Mouse (Mus musculus): ENCODE measurements around the gene Csmd2. TPM values are rescaled to one million over a fixed set of nuclear protein-coding genes. Genes with fewer than 3 reads are reported as not detected.
"Not testable (repeated sequence)": the region's sequence is repeated elsewhere in the genome, so short reads cannot be mapped to it uniquely, and the experiment has no call there.

The Csmd2 gene
- total RNA-seq, 4 experiments from 2014 or later = not detected

- DNase-seq (ENCODE audit: low spot score in 2 of 2) = no peak
Measured at GRCm38 (mm10) chr4:128042626-128043025, 55.0 kb downstream of the Csmd2 start.

- DNase-seq (ENCODE audit: low spot score in 2 of 2) = no peak
Measured at GRCm38 (mm10) chr4:128048716-128049115, 61.1 kb downstream of the Csmd2 start.

- DNase-seq (ENCODE audit: low spot score in 2 of 2) = no peak
Measured at GRCm38 (mm10) chr4:128052701-128053100, 65.0 kb downstream of the Csmd2 start.

- DNase-seq (ENCODE audit: low spot score in 2 of 2) = not testable (repeated sequence)
Measured at GRCm38 (mm10) chr4:128061274-128061673, 73.6 kb downstream of the Csmd2 start.

DNA sequence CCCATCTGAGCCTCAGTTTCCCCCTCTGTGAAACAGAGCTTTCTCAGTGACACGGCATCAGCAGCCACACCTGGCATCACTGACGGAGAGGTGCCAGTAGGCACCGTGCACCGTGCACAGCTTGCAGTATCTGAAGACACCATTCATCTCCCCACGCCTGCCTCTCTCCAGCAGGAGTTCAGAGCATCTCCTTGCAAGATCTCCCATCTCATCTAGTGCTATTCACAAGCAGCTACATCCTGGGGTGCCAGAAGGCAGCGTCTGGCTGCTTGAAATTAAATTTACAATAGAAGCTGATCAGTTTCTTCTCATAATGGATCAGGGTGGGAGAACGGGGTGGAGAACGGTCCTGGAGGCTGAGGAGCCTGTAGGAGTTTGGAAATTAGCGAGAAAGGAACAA is 79.5 kb downstream of the Csmd2 start:
- no peak for DNase-seq (ENCODE audit: low spot score in 2 of 2)

- no peak for DNase-seq (ENCODE audit: low spot score in 2 of 2)
Measured at GRCm38 (mm10) chr4:128084466-128084865, 96.8 kb downstream of the Csmd2 start.

- no peak for DNase-seq (ENCODE audit: low spot score in 2 of 2)
Measured at GRCm38 (mm10) chr4:128085096-128085495, 97.4 kb downstream of the Csmd2 start.

DNA sequence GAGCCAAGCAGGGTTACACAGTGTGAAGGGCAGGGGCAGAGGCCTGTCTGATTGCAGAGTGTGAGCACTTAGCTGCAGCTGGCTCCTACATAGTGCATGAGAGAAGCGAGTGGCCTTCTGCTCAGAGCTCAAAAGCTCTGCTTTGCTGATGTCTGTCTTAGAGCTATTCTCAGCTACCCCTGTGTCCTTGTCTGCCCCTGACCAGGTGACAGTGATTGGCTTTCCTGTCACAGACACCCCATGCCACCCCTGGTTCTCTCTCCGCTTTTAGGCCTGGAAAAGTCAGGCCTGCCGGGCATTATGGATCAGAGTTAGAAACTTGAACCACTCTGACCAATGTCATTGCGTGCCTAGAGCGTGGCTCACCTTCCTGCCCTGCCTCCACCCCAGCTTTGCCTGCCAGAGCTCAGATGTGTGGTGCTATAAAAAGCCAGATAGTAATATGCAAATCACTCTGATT is 99.5 kb downstream of the Csmd2 start:
- peak; percentile 44 to 63 for DNase-seq (ENCODE audit: low spot score in 2 of 2)

DNA sequence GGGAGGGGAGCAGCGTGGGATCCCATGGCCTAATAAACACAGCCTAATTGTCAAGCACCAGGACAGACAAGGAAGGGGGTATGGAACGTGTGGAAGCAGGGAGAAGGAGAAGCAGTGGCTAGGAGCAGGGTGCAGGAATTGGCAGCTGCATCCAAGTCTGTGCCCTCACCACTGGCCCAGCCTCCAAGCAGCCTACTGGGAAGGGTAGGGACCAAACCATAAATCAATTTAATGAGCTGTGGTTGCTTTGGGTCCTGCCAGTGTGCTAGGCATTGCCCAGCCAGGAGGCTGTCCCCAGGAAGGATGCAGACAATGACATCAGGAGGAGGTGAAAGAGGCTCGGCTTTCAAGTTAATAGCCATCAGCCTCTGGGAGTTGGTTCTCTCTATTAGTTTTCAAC is 100.0 kb downstream of the Csmd2 start:
- peak; percentile 3 to 41 for DNase-seq (ENCODE audit: low spot score in 2 of 2)

- DNase-seq (ENCODE audit: low spot score in 2 of 2) = no peak
Measured at GRCm38 (mm10) chr4:128088264-128088663, 100.6 kb downstream of the Csmd2 start.

GRCm38 (mm10) chr4:128091938-128092337 is 104.3 kb downstream of the Csmd2 start:
- DNase-seq (ENCODE audit: low spot score in 2 of 2) = no peak

GRCm38 (mm10) chr4:128099515-128099914 is 111.9 kb downstream of the Csmd2 start:
- no peak for DNase-seq (ENCODE audit: low spot score in 2 of 2)

DNA sequence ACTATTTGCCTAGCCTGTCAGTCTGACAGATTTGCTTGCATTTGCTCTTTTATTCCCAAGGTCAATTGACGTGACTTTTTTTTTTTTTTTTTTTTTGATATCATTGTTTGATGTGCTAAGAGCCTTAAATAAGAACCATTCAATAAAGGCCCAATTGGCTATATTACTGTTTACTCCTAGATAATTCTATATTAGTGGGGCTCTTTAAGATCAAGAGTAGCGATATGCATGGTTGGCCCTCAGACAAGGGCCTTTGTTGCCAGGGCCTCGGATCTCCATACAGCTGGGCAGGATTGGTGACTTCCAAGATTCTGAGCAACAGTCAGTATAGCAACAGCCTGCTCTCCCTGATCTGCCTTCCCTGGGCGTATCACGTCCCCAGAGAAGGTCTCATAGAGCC is 112.9 kb downstream of the Csmd2 start:
- DNase-seq (ENCODE audit: low spot score in 2 of 2) = no peak

DNA sequence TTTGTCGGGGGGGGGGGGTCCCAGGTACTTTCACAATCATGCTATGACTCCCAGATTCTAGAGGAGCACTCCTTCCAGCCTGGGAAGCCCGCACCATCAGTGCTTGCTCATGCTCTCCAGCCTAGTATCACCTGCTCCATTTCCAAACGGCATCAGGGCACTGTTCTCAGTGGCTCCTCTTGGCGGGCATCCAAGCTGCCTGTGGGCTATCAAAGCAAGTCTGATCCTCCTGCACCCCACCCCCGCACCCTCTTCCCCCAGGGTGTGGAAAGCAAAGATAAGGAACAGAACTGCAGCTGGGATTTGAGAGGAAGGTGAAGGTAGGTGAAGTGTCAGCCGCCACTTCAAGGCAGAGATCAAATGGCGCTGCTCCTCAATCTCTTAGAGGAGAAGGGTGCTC is 128.7 kb downstream of the Csmd2 start:
- no peak for DNase-seq (ENCODE audit: low spot score in 2 of 2)

DNA sequence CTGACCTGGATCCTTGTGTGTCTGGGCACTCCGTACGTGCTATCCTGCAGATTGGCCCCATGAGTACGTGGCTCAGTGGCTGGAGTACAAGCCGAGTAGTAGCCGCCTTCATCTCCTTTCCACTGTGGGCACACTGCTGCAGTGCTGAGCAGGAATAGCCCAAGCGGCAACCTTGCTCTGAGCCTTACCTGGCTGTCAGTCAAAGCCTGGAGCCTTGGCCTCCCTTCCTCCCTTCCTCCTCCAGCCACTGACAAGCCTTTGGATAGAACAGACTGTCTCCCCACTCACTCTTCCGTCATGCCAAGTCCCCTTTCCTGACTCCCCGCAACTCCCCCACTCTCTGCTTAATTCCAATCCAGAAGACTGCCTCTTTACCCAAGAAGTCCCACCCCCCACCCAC is 135.6 kb downstream of the Csmd2 start:
- no peak for DNase-seq (ENCODE audit: low spot score in 2 of 2)

- DNase-seq (ENCODE audit: low spot score in 2 of 2) = no peak
Measured at GRCm38 (mm10) chr4:128124738-128125137, 137.1 kb downstream of the Csmd2 start.

- no peak for DNase-seq (ENCODE audit: low spot score in 2 of 2)
Measured at GRCm38 (mm10) chr4:128128546-128128945, 140.9 kb downstream of the Csmd2 start.

DNA sequence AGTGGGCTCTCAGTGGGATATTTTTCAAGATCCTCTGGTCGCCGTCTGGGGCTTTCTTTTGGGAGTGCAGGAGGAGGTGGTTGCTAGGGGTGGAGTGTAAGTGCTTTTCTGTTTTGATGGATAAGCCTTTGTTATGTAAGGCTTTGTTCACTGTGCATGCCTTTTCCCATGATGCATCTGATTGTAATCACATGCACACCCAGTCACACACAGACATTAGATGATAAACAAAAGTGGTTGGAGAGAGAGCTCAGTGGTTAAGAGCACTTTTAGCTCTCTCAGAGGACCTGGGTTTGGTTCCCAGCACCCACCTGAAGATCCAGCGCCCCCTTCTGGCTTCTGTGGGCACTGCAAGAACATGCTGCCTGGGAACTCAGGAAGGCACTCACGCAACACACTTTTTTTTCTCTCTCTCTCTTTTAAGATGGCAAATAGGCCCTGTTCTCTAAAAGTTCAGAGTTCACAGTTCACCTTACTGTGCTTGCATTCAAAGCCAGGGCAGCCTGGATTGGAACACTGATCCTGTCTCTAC is 143.0 kb downstream of the Csmd2 start:
- DNase-seq (ENCODE audit: low spot score in 2 of 2) = no peak

- no peak for DNase-seq (ENCODE audit: low spot score in 2 of 2)
Measured at GRCm38 (mm10) chr4:128131666-128132065, 144.0 kb downstream of the Csmd2 start.

DNA sequence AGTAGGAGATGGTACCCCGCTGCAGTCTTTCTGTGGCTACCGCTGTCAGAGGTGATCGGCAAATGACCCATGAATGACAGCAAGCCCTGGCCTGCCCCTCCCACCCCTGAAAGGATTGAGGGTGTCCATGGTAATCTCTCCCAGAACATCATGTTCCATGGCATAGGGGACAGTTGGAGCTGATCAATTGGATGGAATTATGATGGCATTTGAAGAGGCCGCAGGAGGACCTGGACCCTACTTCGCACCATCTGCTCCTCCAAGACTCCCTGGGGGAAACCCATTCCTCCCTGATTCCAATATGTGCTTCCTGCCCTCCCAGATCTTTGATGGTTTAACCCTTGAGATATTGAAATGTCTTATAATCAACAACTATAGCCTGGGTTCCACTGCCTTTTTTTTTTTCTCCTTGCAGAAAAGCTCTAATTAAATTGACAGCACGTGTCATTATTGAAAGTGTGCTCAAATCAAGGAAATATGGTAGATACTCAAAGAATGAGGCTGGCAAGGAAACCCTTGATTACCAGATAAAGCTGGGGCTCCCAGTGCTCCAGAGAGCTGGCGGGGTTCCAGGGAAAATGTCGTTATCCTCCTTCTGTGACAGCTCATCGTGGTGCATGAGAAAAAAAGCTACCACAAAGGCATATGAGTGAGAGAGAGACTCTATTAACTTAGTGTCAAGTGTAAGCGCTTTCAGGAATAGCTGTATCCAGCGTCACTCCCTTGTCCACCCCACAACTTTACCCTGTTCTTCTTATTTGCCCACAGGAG is 145.4 kb downstream of the Csmd2 start:
- DNase-seq (ENCODE audit: low spot score in 2 of 2) = no peak

GRCm38 (mm10) chr4:128134348-128134994 is 146.8 kb downstream of the Csmd2 start:
- no peak for DNase-seq (ENCODE audit: low spot score in 2 of 2)

GRCm38 (mm10) chr4:128135014-128135622 is 147.5 kb downstream of the Csmd2 start:
- DNase-seq (ENCODE audit: low spot score in 2 of 2) = no peak
